8 mouse cellular contexts compared by ENCODE assay signal in genomic region chr3:68709198-68709797, GRCm38 (mm10). TPM values are rescaled to one million over a fixed set of nuclear protein-coding genes. Genes with fewer than 3 reads are reported as not detected.
DNase-seq lines count a peak whose midpoint lies in the region; ATAC-seq lines count a peak whose summit lies in the region.

No protein-coding gene starts in this region.

- H3K4me1 ChIP-seq in limb, embryonic 10.5 days: peaks cover 8% of the 10 kb centered on the region
- H3K4me1 ChIP-seq in midbrain, embryonic 13.5 days (replicated peaks): no peaks in the 10 kb centered on the region

- no peaks in the 10 kb centered on the region for H3K36me3 ChIP-seq in limb, embryonic 10.5 days
- no peaks in the 10 kb centered on the region for H3K36me3 ChIP-seq in midbrain, embryonic 13.5 days

- DNase-seq in 3134 (ENCODE audit: extremely low read depth, insufficient read length, low spot score) (peak; percentile 79), WW6 (ENCODE audit: low read depth, low spot score) (peak; percentile 36)
- DNase-seq in cerebellum, postnatal 4 days (ENCODE audit: low spot score in 2 of 2): peak; percentile 49 to 59
- DNase-seq in gastrocnemius, postnatal 10 days: peak; percentile 64
- DNase-seq in kidney, adult 18-20 months: peak; percentile 79
- peak; percentile 71 for DNase-seq in limb, embryonic 10.5 days (ENCODE audit: low spot score)
- DNase-seq in spleen, postnatal 14 days (ENCODE audit: low spot score in 2 of 2): peak; percentile 68 to 78

- H3K4me2 ChIP-seq in midbrain, embryonic 13.5 days (replicated peaks): no peak overlapping the region

- no peak overlapping the region for H3K9ac ChIP-seq in midbrain, embryonic 13.5 days (replicated peaks)

- WGBS in limb, embryonic 10.5 days: 60% methylated on average over 9 of the region's 9 CpGs
- WGBS in midbrain, embryonic 13.5 days: 60% methylated on average over 9 of the region's 9 CpGs

- H3K9me3 ChIP-seq in limb, embryonic 10.5 days (replicated peaks): no peaks in the 10 kb centered on the region
- H3K9me3 ChIP-seq in midbrain, embryonic 13.5 days: no peaks in the 10 kb centered on the region

- H3K27ac ChIP-seq in limb, embryonic 10.5 days: no peak overlapping the region
- H3K27ac ChIP-seq in midbrain, embryonic 13.5 days: no peak overlapping the region

- peak; percentile 65; the same call in 1 of the 2 replicates for ATAC-seq in midbrain, embryonic 13.5 days

- H3K4me3 ChIP-seq in limb, embryonic 10.5 days: no peak overlapping the region
- no peak overlapping the region for H3K4me3 ChIP-seq in midbrain, embryonic 13.5 days (replicated peaks)

- no peaks in the 10 kb centered on the region for H3K27me3 ChIP-seq in limb, embryonic 10.5 days (ENCODE audit: low read depth, poor library complexity, severe bottlenecking)
- H3K27me3 ChIP-seq in midbrain, embryonic 13.5 days: no peaks in the 10 kb centered on the region

RNA-seq across cellular contexts. Expression of gene Il12a, which starts 18.9 kb away (rescaled TPM):
- total RNA-seq in gastrocnemius, postnatal 10 days (2021): 1 to 10 TPM; 4.7 to 6.2 TPM
- 0.24 TPM in 1 of 2 replicates, not detected in the other for polyA plus RNA-seq in limb, embryonic 10.5 days (2016; fragmentation: Nextera tagmentation; extraction: Ambion mirVana)
- polyA plus RNA-seq in midbrain, embryonic 13.5 days (2015; fragmentation: Nextera tagmentation; extraction: Ambion mirVana): not detected in 2 replicates
